Mouse (Mus musculus) brain, embryonic 14.5 days (tissue): ENCODE measurements around the gene Sel1l2. TPM values are rescaled to one million over a fixed set of nuclear protein-coding genes. Genes with fewer than 3 reads are reported as not detected.

ENCODE experiments used
- DNase-seq: peaks from one replicate; pipeline ENCODE4 v3.0.0-alpha.2; 2011; ENCODE audit warnings: low read depth
- CTCF ChIP-seq: fragments of 200-500 bp; IDR thresholded peaks from 2 replicates; pipeline ENCODE4 v1.5.1; 2012; ENCODE audit warnings: inconsistent platforms, mild to moderate bottlenecking, moderate library complexity, borderline replicate concordance; ENCODE audit not compliant: insufficient read depth, insufficient read length; ENCODE audit errors: extremely low read depth
- POLR2A ChIP-seq: fragments of 200-500 bp; IDR thresholded peaks from 2 replicates; pipeline ENCODE4 v1.6.1; 2012; ENCODE audit warnings: mild to moderate bottlenecking, inconsistent platforms, borderline replicate concordance; ENCODE audit not compliant: poor library complexity, insufficient read depth, insufficient read length, severe bottlenecking; ENCODE audit errors: extremely low read depth
- polyA plus RNA-seq: library from polyadenylated mRNA; depleted of rRNA; stranded (reverse); fragments of >200 nt; gene quantifications from 2 replicates; pipeline ENCODE4 v1.2.3, GENCODE M21; 2012

The Sel1l2 gene
- polyA plus RNA-seq, 1 experiment = not detected

- DNase-seq = no peak
- no peak for TF ChIP-seq CTCF
- TF ChIP-seq POLR2A = no peak
These were observed 92.4 kb downstream of the Sel1l2 start for GRCm38 (mm10) chr2:140297155-140297554.

- TF ChIP-seq CTCF (no peak), POLR2A (no peak)
- DNase-seq = no peak
These were observed 95.7 kb downstream of the Sel1l2 start for GRCm38 (mm10) chr2:140293820-140294219.

- no peak for DNase-seq
- no peak for TF ChIP-seq POLR2A
- TF ChIP-seq CTCF = no peak
These were observed 108.7 kb downstream of the Sel1l2 start for GRCm38 (mm10) chr2:140280808-140281207.

- peak; percentile 66 for DNase-seq
- TF ChIP-seq CTCF (no peak), POLR2A (no peak)
These were observed 133.8 kb downstream of the Sel1l2 start for GRCm38 (mm10) chr2:140255595-140256141.

GRCm38 (mm10) chr2:140254256-140254655 lies 135.2 kb downstream of the Sel1l2 start:
- DNase-seq = no peak
- TF ChIP-seq CTCF = no peak

- TF ChIP-seq POLR2A (no peak), CTCF (no peak)
- DNase-seq = peak; percentile 43
These were observed 146.4 kb downstream of the Sel1l2 start for GRCm38 (mm10) chr2:140243105-140243504.

GRCm38 (mm10) chr2:140242398-140242797 lies 147.1 kb downstream of the Sel1l2 start:
- DNase-seq = peak; percentile 46
- TF ChIP-seq CTCF = no peak
- TF ChIP-seq POLR2A = no peak

GRCm38 (mm10) chr2:140237245-140237644 lies 152.3 kb downstream of the Sel1l2 start:
- TF ChIP-seq POLR2A (no peak), CTCF (no peak)
- peak; percentile 80 for DNase-seq

GRCm38 (mm10) chr2:140230295-140230694 lies 159.2 kb downstream of the Sel1l2 start:
- no peak for DNase-seq
- no peak for TF ChIP-seq POLR2A
- no peak for TF ChIP-seq CTCF

GRCm38 (mm10) chr2:140220325-140220724 lies 169.2 kb downstream of the Sel1l2 start:
- DNase-seq = peak; percentile 34
- TF ChIP-seq CTCF (no peak), POLR2A (no peak)

- DNase-seq = peak; percentile 32
- TF ChIP-seq CTCF = no peak
These were observed 173.5 kb downstream of the Sel1l2 start for GRCm38 (mm10) chr2:140215965-140216364.

GRCm38 (mm10) chr2:140215415-140215814 lies 174.1 kb downstream of the Sel1l2 start:
- DNase-seq = peak; percentile 58
- no peak for TF ChIP-seq CTCF
- TF ChIP-seq POLR2A = no peak

- peak; percentile 54 for DNase-seq
- TF ChIP-seq CTCF (no peak), POLR2A (no peak)
These were observed 174.9 kb downstream of the Sel1l2 start for GRCm38 (mm10) chr2:140214519-140215027.

GRCm38 (mm10) chr2:140203756-140204155 lies 185.8 kb downstream of the Sel1l2 start:
- DNase-seq = no peak
- TF ChIP-seq CTCF (no peak), POLR2A (no peak)
